Mouse (Mus musculus): ENCODE data around the gene Pde6h.

- TF ChIP-seq ETS1 (IDR thresholded peaks at IDR 0.05; ENCODE audit: low read depth, low read length) (no peak), POLR2A (IDR thresholded peaks at IDR 0.05; ENCODE audit: control insufficient read depth in 1 of 2, insufficient read depth in 1 of 2, low read depth in 1 of 2, low read length in 2 of 2, poor library complexity in 1 of 2) (no peak), EP300 (IDR thresholded peaks at IDR 0.05; ENCODE audit: low read depth in 1 of 2, low read length in 2 of 2) (peak; percentile 28 to 38; a peak in 1 of 4 replicates), NRF1 (IDR thresholded peaks at IDR 0.05; ENCODE audit: insufficient read depth, low read depth, low read length, poor library complexity, severe bottlenecking) (no peak), CTCF (IDR thresholded peaks at IDR 0.05 in 2 of 3, conservative IDR thresholded peaks at IDR 0.05 in 1 of 3; ENCODE audit: control insufficient read depth in 1 of 3, insufficient read depth in 1 of 3, low read depth in 2 of 3, low read length in 3 of 3, poor library complexity in 1 of 3, severe bottlenecking in 1 of 3) (no peak), MAFK (IDR thresholded peaks at IDR 0.05; ENCODE audit: borderline replicate concordance, low read depth, low read length) (no peak), GATA1 (IDR thresholded peaks at IDR 0.05; ENCODE audit: low read depth, low read length) (peak; percentile 52)
Measured at GRCm38 (mm10) chr6:136955240-136955639, 31.6 kb downstream of the Pde6h start.

All from MEL (cell line).